Mouse (Mus musculus): Measurements from ENCODE around the gene Ntrk2. TPM values are rescaled to one million over a fixed set of nuclear protein-coding genes. Genes with fewer than 3 reads are reported as not detected.

The Ntrk2 gene
- polyA plus RNA-seq, 1 experiment from 2014 or later = 13.4 TPM

- Histone ChIP-seq H3K9me3 (no peaks in the 10 kb centered on the region), H3K9ac (no peak overlapping the region), H3K4me2 (replicated peaks) (no peak overlapping the region), H3K4me1 (no peaks in the 10 kb centered on the region), H3K4me3 (no peak overlapping the region), H3K27ac (no peak overlapping the region), H3K27me3 (no peaks in the 10 kb centered on the region), H3K36me3 (no peaks in the 10 kb centered on the region)
- WGBS = 82% methylated on average over 6 of the region's 6 CpGs
- ATAC-seq (ENCODE audit: low FRiP score, low read depth) = no peak
These were observed 47.3 kb downstream of the Ntrk2 start for GRCm38 (mm10) chr13:58853685-58854084.

- no peaks in the 10 kb centered on the region for H3K9me3 ChIP-seq
- H3K4me1 ChIP-seq = no peaks in the 10 kb centered on the region
- H3K4me3 ChIP-seq = no peak overlapping the region
- 91% methylated on average over 10 of the region's 10 CpGs for WGBS
- H3K27ac ChIP-seq = no peak overlapping the region
- H3K4me2 ChIP-seq (replicated peaks) = no peak overlapping the region
- no peak overlapping the region for H3K9ac ChIP-seq
- H3K27me3 ChIP-seq = no peaks in the 10 kb centered on the region
- no peak for ATAC-seq (ENCODE audit: low FRiP score, low read depth)
- H3K36me3 ChIP-seq = no peaks in the 10 kb centered on the region
These were observed 59.9 kb downstream of the Ntrk2 start for GRCm38 (mm10) chr13:58866239-58866638.

DNA sequence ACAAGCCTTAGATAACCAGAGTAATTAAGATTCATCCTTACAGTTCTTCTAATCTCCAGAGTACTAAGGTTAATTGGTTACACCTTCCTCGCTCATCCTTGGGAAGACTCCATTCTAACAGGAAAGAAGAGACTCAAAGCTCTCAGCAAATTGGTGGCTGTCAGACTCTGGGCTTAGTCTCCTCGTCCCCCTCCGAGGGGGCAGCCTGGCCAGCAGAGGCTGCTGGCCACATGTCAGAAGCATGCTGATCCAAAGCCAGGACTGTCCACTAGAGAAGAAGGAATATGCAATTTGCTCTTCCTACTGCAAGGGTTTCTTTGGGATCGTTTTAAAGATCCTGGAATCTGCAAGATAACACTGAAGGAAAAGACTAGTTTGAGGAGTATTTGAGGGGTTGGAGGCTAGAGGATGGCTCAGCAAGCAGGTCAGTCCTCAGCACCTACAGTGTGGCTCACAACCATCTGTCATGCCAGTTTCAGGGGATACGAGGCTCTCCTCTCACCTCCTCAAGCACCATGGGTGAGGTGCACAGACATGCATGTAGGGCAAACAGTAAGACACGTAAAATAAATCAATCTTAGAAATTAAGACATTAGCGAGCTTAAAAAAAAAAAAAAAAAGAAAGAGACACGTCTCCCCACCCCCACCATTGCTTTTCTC is 60.5 kb downstream of the Ntrk2 start:
- no peak overlapping the region for H3K4me3 ChIP-seq
- H3K4me1 ChIP-seq = no peaks in the 10 kb centered on the region
- ATAC-seq (ENCODE audit: low FRiP score, low read depth) = no peak
- H3K36me3 ChIP-seq = no peaks in the 10 kb centered on the region
- H3K9me3 ChIP-seq = no peaks in the 10 kb centered on the region
- no peak overlapping the region for H3K9ac ChIP-seq
- no peak overlapping the region for H3K4me2 ChIP-seq (replicated peaks)
- no peak overlapping the region for H3K27ac ChIP-seq
- 77% methylated on average over 8 of the region's 8 CpGs for WGBS
- no peaks in the 10 kb centered on the region for H3K27me3 ChIP-seq

DNA sequence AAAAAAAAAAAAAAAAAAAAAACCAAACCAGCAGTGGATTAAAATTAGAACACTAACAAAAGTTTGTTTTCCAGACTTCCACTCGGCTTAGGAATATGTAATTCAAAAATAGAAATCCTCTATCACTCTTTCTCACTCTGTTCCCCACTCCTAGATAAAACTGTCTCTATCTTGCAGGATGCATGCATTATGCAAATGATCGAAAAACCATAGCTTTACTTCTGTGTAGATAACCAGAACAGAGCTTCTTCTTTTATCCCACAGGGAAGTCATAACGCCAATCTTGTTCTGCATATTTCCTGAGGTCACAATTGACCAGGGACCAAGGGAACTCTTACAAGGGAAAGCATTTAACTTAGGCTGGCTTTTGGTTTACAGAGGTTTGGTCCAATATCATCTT is 76.1 kb downstream of the Ntrk2 start:
- Histone ChIP-seq H3K27me3 (no peaks in the 10 kb centered on the region), H3K27ac (no peak overlapping the region), H3K9me3 (no peaks in the 10 kb centered on the region), H3K36me3 (no peaks in the 10 kb centered on the region), H3K4me2 (replicated peaks) (no peak overlapping the region), H3K4me1 (no peaks in the 10 kb centered on the region), H3K4me3 (no peak overlapping the region), H3K9ac (no peak overlapping the region)
- ATAC-seq (ENCODE audit: low FRiP score, low read depth) = no peak
- WGBS = 88% methylated on average over 3 of the region's 3 CpGs

DNA sequence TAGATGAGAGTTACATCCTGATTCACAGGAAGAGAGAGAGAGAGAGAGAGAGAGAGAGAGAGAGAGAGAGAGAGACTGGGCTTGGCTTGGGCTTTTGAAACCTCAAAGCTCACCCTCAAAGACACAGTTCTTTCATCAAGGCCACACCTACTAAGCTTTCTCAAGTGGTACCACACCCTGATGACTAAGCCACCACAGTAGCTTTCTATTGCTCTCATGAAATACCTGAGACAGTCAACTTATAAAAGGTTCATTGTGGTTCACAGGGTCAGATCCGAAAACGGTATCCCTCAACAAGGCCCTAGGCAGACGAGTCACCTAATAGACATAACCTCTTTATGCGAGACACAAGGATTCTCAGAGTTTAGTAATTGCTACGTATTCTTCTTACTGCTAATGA is 76.5 kb downstream of the Ntrk2 start:
- H3K4me3 ChIP-seq = no peak overlapping the region
- H3K9me3 ChIP-seq = no peaks in the 10 kb centered on the region
- H3K4me2 ChIP-seq (replicated peaks) = no peak overlapping the region
- no peak overlapping the region for H3K9ac ChIP-seq
- H3K27ac ChIP-seq = no peak overlapping the region
- 93% methylated on average over 5 of the region's 5 CpGs for WGBS
- no peaks in the 10 kb centered on the region for H3K4me1 ChIP-seq
- ATAC-seq (ENCODE audit: low FRiP score, low read depth) = no peak
- H3K36me3 ChIP-seq = no peaks in the 10 kb centered on the region
- no peaks in the 10 kb centered on the region for H3K27me3 ChIP-seq

DNA sequence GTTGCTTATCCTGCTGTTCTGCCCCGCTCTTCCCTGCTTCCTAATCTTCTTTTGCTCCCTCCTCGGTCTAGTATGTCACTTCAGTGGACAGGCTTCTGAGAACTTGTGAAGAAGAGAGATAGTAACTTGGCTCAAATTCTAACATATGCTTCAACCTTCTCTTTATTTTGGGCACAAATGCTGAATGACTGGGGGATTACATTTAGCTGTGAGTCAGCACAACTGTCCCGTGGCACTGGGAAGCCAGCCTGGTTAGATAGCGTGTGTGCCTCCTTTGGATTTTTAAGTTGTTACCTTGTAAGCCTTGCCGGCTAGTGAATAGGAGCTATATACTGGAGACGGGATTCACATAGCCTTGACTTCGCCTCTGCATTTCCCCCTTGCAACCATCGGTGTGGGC is 79.7 kb downstream of the Ntrk2 start:
- Histone ChIP-seq H3K4me1 (no peaks in the 10 kb centered on the region), H3K36me3 (no peaks in the 10 kb centered on the region), H3K27ac (no peak overlapping the region), H3K27me3 (no peaks in the 10 kb centered on the region), H3K9me3 (peaks cover 4% of the 10 kb centered on the region; the same call in 1 of the 2 replicates), H3K9ac (no peak overlapping the region), H3K4me2 (replicated peaks) (no peak overlapping the region), H3K4me3 (no peak overlapping the region)
- 85% methylated on average over 8 of the region's 8 CpGs for WGBS
- no peak for ATAC-seq (ENCODE audit: low FRiP score, low read depth)

DNA sequence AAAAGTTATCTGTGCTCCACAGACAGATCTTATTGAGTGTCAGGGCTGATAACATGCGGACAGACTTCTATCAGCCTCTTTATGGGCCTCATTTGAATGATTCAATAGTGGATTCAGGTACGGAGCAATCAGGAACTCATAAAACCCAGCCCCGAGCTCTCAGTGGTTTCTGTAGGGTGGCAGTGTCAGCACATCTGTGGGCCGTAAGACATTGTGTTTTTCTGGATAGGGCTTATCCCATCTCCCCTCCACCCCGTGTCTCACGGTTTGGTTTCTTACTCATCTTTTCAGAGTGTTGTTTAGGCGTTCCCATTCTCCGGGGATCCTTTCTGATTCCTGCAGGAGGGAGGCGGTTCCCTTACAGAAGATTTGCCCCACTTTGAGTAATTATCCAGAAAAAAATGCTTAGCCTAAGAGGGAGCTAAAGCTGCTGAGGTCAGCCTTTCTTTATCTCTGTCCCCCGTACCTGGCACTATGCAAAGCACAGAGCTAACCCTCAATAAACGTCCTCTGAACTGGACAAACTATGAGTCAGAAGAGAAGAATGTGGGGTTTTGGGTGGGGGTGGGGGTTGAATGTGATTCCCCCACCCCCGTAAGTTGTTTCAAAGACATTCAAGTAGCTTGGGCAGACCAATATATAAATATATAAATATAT is 90.0 kb downstream of the Ntrk2 start:
- Histone ChIP-seq H3K27ac (no peak overlapping the region), H3K4me1 (no peaks in the 10 kb centered on the region), H3K36me3 (no peaks in the 10 kb centered on the region), H3K27me3 (no peaks in the 10 kb centered on the region), H3K4me3 (no peak overlapping the region), H3K9me3 (peaks cover 5% of the 10 kb centered on the region), H3K9ac (no peak overlapping the region), H3K4me2 (replicated peaks) (no peak overlapping the region)
- WGBS = 70% methylated on average over 12 of the region's 12 CpGs
- ATAC-seq (ENCODE audit: low FRiP score, low read depth) = no peak

GRCm38 (mm10) chr13:58899337-58899736 is 93.0 kb downstream of the Ntrk2 start:
- Histone ChIP-seq H3K27ac (no peak overlapping the region), H3K36me3 (no peaks in the 10 kb centered on the region), H3K27me3 (no peaks in the 10 kb centered on the region), H3K4me1 (no peaks in the 10 kb centered on the region), H3K4me3 (no peak overlapping the region), H3K4me2 (replicated peaks) (no peak overlapping the region), H3K9me3 (peaks cover 5% of the 10 kb centered on the region), H3K9ac (no peak overlapping the region)
- no peak for ATAC-seq (ENCODE audit: low FRiP score, low read depth)
- WGBS = 88% methylated on average over 2 of the region's 2 CpGs

DNA sequence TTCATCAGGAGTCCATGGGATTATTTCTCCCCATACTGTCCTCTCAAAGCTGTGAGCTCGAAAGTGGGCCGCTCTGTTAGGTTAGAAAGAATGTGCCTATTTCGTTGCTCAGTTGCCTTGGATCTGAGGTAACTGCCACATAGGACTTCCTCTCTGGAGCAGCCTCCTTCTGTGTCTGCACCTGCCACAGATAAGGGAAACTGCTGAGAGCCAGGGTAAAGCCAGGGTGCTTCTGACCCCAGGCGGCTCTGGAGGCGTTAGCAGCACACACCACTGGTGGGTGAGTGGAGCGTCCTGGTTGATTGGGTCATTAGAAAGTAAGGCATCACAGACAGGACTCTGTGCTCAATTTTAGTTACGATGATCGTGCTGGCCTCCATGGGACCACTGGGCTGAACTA is 95.9 kb downstream of the Ntrk2 start:
- Histone ChIP-seq H3K4me2 (replicated peaks) (no peak overlapping the region), H3K4me1 (peaks cover 3% of the 10 kb centered on the region; the same call in 1 of the 2 replicates), H3K9me3 (peaks cover 5% of the 10 kb centered on the region), H3K27ac (no peak overlapping the region), H3K9ac (no peak overlapping the region), H3K36me3 (no peaks in the 10 kb centered on the region), H3K27me3 (no peaks in the 10 kb centered on the region), H3K4me3 (no peak overlapping the region)
- ATAC-seq (ENCODE audit: low FRiP score, low read depth) = no peak
- WGBS = 76% methylated on average over 8 of the region's 8 CpGs

- WGBS = 67% methylated on average over 13 of the region's 13 CpGs
- H3K4me2 ChIP-seq (replicated peaks) = no peak overlapping the region
- no peak overlapping the region for H3K27ac ChIP-seq
- ATAC-seq (ENCODE audit: low FRiP score, low read depth) = no peak
- H3K27me3 ChIP-seq = no peaks in the 10 kb centered on the region
- H3K9me3 ChIP-seq = peaks cover 4% of the 10 kb centered on the region
- H3K4me1 ChIP-seq = peaks cover 6% of the 10 kb centered on the region
- H3K36me3 ChIP-seq = no peaks in the 10 kb centered on the region
- H3K4me3 ChIP-seq = no peak overlapping the region
- no peak overlapping the region for H3K9ac ChIP-seq
These were observed 98.7 kb downstream of the Ntrk2 start for GRCm38 (mm10) chr13:58904742-58905735.

DNA sequence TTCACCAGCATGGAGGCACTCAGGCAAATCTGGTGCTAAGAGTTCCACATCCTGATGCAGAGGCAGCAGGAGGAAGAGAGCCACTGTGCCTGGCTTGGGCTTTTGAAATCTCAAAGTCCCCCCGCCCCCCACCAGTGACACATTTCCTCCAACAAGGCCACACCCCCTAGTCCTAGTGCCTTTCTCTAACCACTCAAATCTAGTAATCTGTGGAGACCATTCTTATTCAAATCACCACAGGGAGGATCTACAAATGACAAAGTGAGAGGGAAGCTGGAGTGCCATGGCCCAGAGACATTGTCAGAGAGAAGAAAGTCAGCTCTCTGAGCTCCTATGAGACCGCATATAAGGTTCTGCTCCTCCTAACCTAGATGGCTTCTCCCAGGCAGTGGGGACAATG is 105.6 kb downstream of the Ntrk2 start:
- H3K4me1 ChIP-seq = peaks cover 3% of the 10 kb centered on the region; the same call in 1 of the 2 replicates
- no peaks in the 10 kb centered on the region for H3K9me3 ChIP-seq
- H3K27ac ChIP-seq = no peak overlapping the region
- no peaks in the 10 kb centered on the region for H3K36me3 ChIP-seq
- H3K27me3 ChIP-seq = no peaks in the 10 kb centered on the region
- WGBS = 94% methylated on average over 2 of the region's 2 CpGs
- H3K9ac ChIP-seq = no peak overlapping the region
- no peak overlapping the region for H3K4me2 ChIP-seq (replicated peaks)
- ATAC-seq (ENCODE audit: low FRiP score, low read depth) = no peak
- no peak overlapping the region for H3K4me3 ChIP-seq

DNA sequence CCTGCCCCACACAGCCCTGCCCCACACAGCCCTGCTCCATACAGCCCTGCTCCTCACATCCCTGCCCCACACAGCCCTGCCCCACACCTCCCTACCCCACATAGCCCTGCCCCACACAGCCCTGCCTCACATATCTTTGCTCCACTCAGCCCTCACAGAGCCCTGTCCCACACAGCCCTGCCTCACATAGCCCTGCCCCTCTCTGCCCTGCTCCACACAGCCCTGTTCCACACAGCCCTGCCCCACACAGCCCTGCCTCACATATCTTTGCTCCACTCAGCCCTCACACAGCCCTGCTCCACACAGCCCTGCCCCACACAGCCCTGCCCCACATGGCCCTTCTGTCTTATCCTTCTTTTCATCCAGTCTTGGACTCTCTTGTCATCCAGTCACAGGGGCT is 106.2 kb downstream of the Ntrk2 start:
- ATAC-seq (ENCODE audit: low FRiP score, low read depth) = no peak
- no peak overlapping the region for H3K9ac ChIP-seq

More for the DNA sequence above, 106.2 kb downstream of the Ntrk2 start:
- peaks cover 3% of the 10 kb centered on the region; the same call in 1 of the 2 replicates for H3K4me1 ChIP-seq
- no peaks in the 10 kb centered on the region for H3K27me3 ChIP-seq
- no peak overlapping the region for H3K27ac ChIP-seq
- H3K36me3 ChIP-seq = no peaks in the 10 kb centered on the region
- H3K9me3 ChIP-seq = no peaks in the 10 kb centered on the region
- no peak overlapping the region for H3K4me2 ChIP-seq (replicated peaks)
- H3K4me3 ChIP-seq = no peak overlapping the region
